Mouse (Mus musculus): Measurements from ENCODE around the gene Hes2.

DNA sequence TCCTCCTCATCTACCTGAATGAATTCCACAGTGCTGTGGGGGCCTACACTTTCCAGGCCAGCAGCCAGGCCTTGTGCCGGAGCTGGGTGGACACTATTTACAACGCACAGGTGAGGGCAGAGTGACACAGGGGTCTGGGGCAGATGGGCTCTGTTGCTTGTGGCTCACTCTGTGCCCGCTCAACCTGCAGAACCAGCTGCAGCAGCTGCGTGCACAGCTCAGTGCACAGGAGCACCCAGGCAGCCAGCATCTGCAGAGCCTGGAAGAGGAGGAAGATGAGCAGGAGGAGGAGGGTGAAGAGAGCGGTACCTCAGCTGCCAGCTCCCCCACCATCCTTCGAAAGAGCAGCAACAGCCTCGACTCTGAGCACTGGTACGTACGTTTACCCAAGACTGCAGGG is 46.3 kb upstream of the Hes2 start:
- TF ChIP-seq CTCF (IDR thresholded peaks at IDR 0.05; ENCODE audit: low read depth, low read length) (no peak), GATA1 (IDR thresholded peaks at IDR 0.05; ENCODE audit: borderline replicate concordance, low read length) (no peak), TAL1 (conservative IDR thresholded peaks at IDR 0.05; ENCODE audit: low read depth, low read length) (no peak), POLR2AphosphoS5 (IDR thresholded peaks at IDR 0.05; ENCODE audit: insufficient replicate concordance, low read depth, low read length) (no peak)

Measured in G1E (cell line).